Mouse (Mus musculus) v-Abl transformed pro-B cells (cell line): ENCODE measurements at regions not wholly inside any gene's neighbourhood (a gene's known extent, or its start where the extent isn't known, plus 50 kb on each side); places are given as distances from the start of the nearest gene placed in this dataset.

Experiments used
- in situ Hi-C, 2 experiments: fragments of 400-800 bp; cut with MboI; formaldehyde crosslinking; loops; one replicate each; pipeline ENCODE4 v1.15.1; 2025; ENCODE audit not compliant: unreplicated experiment in 2 of 2

- in situ Hi-C loops, result no loop called here
Measured at GRCm38 (mm10) chr4:12629375-12629821, 457.6 kb upstream of the Fam92a start.

DNA sequence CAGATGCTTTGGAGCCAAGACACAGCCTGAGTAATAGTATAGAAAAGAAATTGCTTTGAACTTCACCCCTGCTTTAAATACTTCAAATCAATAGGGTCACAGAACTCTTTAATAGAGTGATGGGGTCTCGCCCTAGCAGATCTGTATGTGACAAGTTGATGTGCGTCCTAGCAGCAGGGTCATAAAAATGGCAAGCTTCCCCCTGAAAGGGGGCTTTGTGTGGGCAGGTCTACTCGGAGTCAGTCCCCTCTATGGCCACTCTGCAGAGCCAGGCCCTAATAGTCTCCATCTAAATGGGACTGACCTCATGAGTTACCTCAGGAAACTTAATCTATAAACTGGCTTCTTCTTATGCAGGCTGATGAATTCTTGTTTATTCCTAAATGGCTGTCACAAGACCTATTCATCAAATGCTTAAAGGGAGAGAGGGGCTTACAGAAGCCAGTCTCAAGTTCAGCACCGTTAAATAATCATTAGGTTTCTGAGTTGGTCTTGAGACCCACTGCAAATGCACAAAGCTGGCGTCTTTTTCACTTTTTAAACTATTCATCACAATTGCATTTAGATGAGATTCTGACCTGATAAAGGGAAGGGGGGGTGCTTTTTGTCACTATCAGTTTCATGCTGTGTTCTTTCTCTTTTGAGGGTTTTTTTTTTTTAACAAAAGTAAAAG, 457.0 kb upstream of the Fam92a start:
- in situ Hi-C loops, result no loop called here

DNA sequence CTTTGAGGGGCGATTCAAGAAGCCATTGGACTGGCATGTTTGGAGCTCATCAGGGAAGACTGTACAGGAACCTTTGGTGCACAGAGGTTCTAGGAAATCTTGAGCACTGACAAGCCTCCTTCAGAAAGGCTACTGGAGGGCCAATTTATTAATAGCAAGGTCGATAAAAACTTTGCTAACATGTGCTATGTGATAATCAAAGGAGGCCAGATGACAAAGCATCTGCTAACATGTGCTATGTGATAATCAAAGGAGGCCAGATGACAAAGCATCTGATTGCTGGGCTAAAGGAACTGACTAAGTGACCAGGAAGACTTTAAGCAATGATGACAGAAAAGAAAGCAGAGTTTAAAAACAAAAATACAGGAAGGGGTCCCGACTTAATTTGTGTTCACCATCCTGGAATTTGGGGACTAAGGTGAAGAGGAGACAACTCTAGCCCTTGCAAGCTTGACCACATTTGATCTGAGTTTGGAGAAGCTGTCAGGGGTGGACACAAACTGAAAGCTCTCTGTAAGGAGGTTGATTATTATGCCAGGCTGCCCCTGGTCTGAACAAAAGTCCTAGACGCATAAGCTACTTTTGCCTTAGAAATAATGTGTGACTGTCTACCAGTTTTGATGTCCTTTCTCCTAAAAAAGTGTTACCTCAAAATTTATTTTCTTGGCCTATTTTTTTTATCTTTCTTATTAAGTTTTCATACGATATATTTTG, 455.5 kb upstream of the Fam92a start:
- in situ Hi-C loops, result no loop called here

- in situ Hi-C loops, result no loop called here
Measured at GRCm38 (mm10) chr4:12620756-12621270, 449.0 kb upstream of the Fam92a start.

DNA sequence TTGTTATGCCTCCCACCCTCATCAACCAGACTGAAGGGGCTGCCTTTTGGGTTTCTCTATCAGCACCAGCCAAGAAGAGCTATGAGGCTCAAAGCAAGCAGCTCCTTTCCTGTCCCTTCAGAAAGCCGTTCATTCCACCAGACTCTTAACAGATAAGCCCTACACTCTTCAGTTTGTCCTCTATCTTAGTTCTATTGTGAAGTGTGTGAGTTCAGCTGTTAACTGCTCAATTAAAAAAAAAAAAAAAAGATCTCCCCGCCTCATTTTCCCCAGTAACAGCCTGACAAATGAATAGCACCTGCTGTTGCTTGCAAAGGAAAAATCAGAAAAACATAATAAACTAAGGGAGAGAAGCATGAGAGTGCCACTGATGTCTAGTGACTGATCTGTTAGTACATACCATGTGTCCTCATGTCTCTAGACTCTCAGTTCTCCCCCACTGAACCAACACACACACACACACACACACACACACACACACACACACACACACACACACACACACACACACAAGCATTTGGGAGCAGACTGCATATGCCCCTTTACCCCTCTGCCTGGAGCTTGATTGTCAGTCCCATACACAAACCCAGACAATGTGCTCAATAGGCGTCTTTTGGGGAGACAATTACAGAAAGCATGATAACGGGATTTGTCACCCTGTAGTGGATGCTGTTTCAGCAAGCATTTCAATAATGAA, 448.4 kb upstream of the Fam92a start:
- in situ Hi-C loops, result no loop called here

- in situ Hi-C loops, result no loop called here
Measured at GRCm38 (mm10) chr4:12616665-12617064, 444.9 kb upstream of the Fam92a start.

DNA sequence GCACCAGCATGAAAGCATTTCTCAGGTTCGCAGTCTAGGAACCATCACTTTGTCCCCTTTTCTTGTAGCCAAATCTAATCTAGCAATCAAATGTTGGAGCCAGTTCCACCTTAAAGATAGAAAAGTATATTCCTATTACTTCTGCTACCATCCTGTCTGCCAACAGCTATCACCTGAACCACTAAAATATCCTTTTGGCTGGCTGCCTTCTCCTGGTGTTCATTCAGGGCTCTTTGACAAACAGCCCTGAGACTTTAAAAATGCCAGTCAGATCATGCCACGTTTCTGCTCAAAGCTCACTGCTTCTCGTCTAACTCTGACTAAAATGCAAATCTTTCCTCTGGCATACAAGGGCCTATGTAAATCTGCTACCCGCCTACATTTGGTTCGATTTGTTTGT, 439.7 kb upstream of the Fam92a start:
- in situ Hi-C loops, result no loop called here

DNA sequence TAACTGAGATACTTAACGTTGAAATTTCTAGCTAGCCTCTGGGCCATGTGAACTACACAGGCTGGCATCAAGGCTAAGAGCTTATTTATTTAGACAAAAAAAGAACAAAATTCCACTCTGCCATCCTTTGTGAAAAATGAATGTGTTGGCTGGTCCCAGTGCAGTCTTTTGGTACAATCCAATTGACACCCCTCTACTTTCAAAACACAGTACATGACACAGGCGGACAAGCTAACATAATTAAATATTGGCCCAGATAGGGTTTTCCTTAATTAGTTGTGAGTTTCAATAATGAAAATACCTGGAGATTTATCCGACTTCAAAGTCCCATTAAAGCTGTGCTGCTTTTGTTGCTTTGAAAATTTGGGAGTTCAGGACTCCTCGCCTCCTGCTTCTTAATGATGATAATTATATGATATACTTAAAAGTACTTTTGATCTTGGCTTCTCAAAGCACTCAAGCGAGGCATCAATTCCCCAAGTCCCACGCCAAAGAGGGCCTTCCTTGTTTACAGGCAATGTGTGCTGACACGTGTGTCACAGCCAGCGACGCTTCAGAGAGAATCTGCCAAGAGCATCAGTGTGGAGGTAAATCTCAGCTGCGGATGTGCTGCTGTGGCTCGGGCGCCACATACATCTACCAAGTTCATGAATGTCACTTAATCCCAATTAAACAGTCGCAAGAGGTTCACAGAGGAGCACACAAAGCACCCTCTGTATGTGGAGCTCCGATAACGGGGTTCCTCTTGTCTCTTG, 429.5 kb upstream of the Fam92a start:
- in situ Hi-C loops, result no loop called here

DNA sequence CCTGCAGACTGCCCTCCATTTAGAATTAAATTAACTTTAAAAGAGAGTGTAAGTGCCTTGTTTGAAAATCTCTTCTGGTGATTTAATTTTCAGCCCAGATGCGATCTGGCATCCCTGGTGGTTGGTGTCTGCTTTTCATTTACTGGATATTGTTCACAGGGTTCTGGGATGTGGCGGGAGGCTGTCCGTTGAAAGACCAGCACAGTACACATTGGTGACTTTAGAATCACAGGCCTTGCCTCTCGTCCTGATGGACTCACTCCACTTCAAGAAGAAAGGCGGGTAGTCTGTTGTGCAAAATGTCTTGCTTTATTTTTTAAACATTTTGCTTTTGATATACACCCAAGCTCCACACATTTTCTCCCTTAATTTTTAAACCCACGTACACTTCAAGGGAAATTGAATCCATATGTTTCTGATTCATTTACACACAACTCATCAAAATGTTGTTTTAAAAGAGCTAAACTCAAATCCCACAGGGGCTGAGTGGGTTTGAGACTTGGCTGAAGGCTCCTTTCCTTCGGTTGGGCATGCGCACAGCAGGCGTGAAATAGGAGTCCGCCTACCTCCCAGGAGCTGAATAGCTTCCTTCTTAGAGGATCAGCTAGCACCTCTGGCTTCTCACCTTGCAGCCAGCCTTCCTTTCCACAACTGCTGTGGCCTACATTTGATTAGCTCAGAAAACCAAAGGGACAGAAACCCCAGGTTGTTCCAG, 424.1 kb upstream of the Fam92a start:
- in situ Hi-C loops, result no loop called here

GRCm38 (mm10) chr4:12592973-12593372, 421.2 kb upstream of the Fam92a start:
- in situ Hi-C loops, result no loop called here

- in situ Hi-C loops, result no loop called here
Measured at GRCm38 (mm10) chr4:12578102-12578501, 406.3 kb upstream of the Fam92a start.

DNA sequence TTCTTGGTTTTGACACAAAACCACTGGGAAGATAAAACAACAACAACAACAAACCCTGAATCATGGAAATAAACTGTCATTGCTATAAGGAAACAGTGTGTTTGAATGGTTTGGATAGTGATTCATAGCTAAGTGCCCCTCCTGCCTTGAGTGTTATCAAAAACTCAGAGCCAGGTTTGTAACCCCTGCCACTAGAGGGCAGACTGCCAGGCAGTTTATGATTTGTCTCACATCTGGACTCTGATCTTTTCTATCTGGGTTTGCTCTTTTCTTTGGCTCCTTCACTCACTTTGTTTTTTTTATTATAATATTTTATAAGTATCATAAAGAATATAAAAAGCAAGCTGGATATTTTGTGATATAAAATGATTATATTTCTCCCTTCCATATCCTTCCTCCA, 400.1 kb upstream of the Fam92a start:
- in situ Hi-C loops, result loop anchor here (25.0 kb wide), 1 partner anchor 635 kb away; no protein-coding TSS in a partner anchor

DNA sequence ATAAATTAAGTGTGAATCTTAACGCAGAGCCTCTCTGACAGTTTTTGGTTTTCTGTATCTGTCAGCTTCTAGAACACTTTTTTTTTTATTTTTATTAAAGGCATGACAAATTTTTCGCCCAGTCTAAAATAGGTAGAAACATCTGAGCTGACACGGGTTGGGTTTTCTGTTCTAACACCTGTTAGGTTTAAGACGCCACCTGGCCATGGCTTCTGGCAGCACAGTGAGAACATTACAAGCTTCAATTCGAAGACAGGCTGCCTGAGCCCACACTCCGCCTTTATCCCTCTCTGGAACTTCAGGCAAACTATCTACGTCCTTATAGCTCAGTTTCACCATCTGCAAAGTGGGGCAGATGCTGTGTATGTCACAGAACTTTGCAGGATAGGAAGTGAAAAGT, 398.9 kb upstream of the Fam92a start:
- in situ Hi-C loops, result loop anchor here (25.0 kb wide), 1 partner anchor 633 kb away; no protein-coding TSS in a partner anchor

DNA sequence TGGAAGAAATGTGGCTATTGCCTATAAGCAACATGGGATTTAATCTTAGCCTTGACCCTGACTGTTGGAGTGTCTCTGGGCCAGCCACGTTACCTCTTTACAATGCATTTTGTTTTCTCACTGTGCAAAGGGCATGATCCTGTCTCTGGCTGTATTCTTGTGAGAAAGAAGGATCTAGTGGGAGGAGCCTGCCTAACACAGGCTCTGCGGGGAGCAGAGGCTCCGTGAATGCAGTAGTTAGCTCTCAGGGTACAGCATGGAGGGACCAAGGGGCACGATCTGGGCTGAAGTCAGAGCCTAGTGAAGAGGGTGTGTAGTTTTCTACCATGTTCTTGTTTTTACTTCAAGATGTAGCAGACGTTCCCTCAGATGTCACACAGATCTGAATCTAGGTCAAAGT, 395.8 kb upstream of the Fam92a start:
- in situ Hi-C loops, result loop anchor here (25.0 kb wide), 1 partner anchor 630 kb away; no protein-coding TSS in a partner anchor

DNA sequence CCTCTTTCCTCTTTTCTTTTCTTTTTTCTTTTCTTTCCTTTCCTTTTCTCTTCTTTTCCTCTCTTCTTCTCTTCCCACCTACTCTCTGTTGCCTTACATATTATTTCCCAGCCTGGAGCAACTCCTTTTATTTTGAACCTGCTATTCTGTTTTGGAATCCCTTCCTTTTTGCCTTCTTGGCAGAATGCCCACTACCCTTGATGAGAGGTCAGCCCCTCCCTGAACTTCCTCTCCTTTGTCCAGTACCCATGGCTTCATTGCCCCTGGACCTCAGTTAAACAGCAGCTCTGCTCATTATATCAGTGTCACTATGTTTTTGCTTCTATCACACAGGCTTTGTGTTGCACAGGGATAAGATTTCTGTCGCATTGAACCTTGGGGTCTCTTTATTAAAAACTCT, 391.2 kb upstream of the Fam92a start:
- in situ Hi-C loops, result loop anchor here (25.0 kb wide), 1 partner anchor 626 kb away; no protein-coding TSS in a partner anchor

DNA sequence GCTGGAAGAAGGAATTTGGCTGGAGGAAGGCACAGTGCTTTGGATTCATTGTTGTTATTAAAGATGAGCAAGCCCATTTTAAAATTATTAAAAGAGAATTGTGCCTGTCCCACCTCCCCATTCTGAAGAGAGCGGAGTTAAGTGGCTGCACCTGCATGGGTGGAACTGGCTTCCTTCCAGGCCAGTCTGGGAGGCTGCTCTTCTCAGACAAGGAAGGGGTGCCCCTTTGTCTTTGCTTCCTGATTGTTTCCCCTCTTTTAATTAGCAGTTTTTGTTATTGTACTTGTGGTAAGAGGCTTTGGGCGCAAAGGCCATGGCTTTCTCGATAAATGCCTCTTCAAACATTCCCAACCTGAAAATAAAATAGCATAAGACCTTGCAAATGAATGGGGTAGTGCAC, 388.7 kb upstream of the Fam92a start:
- in situ Hi-C loops, result loop anchor here (25.0 kb wide), 1 partner anchor 623 kb away; no protein-coding TSS in a partner anchor

GRCm38 (mm10) chr4:12560015-12560414, 388.2 kb upstream of the Fam92a start:
- in situ Hi-C loops, result loop anchor here (25.0 kb wide), 1 partner anchor 623 kb away; no protein-coding TSS in a partner anchor

DNA sequence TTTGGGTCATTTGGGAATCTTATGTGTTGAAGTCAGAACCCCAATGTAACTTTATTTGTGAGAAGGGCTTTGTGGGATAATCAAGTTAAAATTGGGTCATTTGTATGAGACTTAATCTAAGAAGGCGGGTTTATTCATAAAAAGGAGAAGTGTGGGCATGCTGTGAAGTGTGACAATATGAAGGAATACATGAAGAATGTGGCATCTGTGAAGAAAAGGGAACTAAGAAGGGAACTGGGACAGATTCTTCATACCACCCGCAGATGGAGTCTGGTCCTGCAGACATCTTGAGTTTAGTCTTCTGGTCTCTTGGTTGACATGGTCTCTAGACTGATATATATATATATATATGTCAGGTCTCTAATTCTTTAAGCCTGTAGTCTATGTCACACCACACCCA, 385.3 kb upstream of the Fam92a start:
- in situ Hi-C loops, result loop anchor here (25.0 kb wide), 1 partner anchor 620 kb away; no protein-coding TSS in a partner anchor

GRCm38 (mm10) chr4:12549265-12549664, 377.4 kb upstream of the Fam92a start:
- in situ Hi-C loops, result loop anchor here in 1 of 2 experiments (25.0 kb wide), 2 partner anchors 912 to 1863 kb away; no protein-coding TSS in a partner anchor
